Mouse (Mus musculus): Measurements from ENCODE around the gene Nfyc.

Gene Nfyc

GRCm38 (mm10) chr4:120755299-120755698, 76.1 kb downstream of the Nfyc start:
- DNase-seq (ENCODE audit: low spot score): peak; percentile 69

DNA sequence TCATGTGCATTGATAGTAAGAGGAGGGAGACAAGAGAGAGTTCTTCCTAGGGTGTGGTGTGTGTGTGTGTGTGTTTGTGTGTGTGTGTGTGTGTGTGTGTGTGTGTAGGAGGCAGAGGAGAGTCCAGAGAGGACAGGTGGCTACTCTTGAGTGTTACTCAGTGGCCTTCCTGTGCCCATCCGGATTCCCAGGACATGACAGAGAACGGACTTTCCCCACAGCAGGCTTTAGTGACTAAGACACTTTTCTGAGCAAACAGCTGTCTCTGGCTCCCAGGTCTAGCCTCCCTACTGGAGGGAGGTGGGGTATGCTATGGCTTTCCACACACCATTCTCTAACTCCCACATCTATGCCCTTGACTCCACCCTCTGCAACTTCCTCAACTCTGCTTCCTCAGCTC, 81.8 kb downstream of the Nfyc start:
- DNase-seq (ENCODE audit: low spot score): no peak

- DNase-seq (ENCODE audit: low spot score): no peak
Measured at GRCm38 (mm10) chr4:120747941-120748866, 83.2 kb downstream of the Nfyc start, which contains the start of gene Kcnq4. Gene Kcnq4 (minus strand): TSS chr4:120748612.

DNA sequence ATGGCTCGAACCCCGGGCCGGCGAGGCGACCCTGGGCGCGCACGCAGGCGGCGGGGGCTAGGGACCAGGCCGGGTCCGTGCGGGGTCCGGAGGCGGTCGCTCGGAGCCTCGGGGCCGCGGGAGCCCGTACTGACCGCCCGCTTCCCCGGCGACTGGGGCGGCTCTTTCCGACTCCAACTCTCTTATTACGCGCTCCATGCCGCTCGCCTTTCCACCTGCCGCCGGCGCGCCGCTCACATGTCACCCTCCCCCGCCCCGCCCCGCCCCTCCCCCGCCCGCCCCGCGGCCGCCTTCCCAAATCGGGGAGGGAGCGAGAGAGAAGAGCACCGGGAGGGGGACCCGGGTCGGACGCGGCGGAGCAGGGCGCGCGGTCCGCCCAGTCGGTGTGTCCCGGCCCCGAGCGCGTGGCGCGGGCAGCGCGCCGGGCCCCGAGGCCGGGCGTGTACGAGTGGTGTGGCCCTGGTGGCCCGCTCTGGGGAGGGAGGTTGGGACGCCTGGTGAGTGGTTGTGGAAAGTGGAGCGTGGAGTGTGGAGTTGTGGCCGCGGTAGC, 84.1 kb downstream of the Nfyc start:
- DNase-seq (ENCODE audit: low spot score): no peak

DNA sequence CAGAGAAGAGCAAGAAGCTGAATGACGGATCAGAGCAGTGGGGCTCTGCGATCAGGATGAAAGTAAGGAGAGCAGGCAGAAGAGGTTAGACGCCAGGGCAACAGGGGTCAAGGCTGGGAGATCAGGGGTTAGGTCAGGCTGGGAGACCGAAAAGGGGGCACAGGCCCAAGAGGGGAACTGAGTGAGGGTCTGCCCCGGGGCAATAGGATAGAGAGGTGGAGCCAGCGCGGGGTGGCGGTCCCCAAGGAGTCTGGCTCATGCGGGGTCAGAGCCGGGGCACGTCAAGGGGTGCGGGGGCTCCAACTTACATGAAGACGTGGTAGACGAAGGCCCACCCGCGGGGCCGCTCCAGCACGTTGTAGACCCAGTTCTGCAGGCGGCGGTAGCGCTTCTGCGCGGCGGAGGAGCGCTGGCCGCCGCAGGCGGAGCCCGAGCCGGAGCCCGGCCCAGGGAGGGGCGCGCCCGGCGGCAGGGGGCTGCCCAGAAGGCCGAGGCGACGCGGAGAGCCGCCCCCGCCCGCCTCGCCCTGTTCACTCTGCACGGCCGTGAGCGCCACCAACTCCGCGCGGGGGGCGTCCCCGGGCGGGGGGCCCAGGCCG, 84.7 kb downstream of the Nfyc start:
- no peak for DNase-seq (ENCODE audit: low spot score)

DNA sequence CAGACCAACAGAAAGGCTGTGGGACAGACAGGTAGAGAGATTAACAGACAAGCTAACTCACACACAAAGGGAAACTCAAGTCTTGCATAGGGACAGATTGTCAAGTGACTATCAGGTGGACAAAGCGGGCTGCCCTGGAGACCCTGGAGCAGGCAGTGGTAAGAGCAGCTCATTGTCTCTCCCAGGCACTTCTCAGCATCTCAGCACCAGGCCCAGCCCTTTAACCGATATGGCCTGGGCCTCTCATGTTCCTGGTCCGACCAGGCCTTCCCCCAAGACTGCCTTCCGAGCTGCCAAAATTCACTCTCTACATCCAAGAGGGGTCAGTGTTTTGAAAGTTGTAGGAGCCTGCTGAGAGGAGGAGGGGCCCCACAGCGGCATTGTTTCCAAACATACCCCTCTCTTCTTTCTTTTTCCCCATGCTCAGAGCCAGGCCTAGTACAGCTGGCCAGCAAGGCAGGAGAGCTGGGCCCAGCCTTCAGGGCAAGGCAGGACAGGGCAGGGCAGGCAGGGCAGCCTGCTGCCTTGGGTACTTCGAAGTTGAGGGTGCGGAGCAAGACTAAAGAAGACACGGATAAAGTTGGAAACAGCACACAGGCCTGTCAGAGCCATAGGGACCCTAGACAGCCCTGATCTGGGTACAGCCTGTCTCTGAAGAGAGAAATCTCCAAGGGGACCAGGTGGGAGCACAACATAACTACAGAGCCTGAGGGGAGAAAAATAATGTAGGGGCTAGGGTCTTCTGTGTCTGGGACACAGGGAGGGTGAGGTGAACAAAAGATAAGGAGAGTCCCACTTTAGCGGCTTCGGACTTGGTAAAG, 85.4 kb downstream of the Nfyc start:
- no peak for DNase-seq (ENCODE audit: low spot score)

GRCm38 (mm10) chr4:120743636-120744035, 87.7 kb downstream of the Nfyc start:
- no peak for DNase-seq (ENCODE audit: low spot score)

DNA sequence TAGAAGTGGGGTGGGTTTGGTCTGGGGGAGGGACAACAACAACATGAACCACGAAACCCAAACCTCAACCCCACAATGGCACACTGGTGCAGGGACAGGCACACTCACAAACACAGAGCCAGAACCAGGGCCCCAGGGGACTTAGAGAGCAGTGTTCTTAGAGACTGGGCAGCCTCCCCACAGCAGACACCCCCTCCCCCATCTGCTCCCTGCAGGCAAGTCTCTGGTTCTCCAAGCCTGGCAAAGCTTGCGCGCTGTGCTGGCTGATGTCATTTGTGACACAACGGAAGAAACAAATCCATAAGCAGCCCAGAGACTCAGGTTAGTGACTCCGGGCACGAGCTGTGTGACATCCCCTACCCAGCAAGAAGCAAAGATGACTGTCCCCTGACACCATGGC, 90.1 kb downstream of the Nfyc start:
- DNase-seq (ENCODE audit: low spot score): no peak

DNA sequence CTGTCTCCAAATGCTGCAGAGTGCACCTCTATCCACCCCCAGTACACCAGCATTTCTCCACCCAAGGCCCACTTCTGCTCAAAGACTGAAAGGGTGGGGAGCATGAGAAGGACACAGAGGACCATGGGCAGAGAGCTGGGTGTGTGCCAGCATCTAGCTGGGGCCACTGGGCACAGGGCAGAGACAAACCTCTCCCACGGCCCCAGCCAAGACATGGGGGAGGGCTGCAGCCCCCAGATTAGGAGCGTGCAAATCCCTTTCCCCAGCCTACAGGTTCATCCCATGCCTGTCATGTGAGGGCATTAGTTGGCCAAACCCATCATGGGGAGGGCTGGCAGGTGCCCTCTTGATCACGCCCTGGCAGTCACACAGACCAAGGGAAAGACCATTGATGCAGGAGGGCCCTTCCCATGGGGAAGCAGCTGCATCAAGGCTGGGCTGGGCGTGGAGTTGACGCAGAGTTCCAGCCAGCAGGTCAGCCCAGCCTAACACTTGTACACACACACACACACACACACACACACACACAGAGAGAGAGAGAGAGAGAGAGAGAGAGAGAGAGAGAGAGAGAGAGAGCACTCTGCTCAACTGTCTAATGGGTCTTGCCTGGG, 97.3 kb downstream of the Nfyc start:
- DNase-seq (ENCODE audit: low spot score): no peak

DNA sequence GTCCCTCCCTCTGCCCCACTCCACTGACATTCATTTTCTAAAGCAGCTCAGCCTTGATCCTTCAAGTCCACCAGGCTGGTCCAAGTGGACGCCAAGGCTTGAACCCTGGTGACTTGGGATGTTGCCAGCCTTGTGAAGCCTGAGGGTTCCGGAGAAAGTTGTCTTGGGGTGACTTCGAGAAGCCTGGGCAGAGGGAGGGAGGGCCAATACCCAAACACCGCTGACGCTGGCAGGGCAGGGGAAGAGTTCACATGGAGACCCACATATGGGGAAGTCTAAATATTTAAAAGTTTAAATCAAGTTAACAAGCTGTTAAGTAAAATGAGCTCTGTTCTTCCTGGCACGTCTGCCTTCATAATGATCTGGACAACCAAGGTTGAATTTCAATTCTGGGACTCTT, 98.6 kb downstream of the Nfyc start:
- no peak for DNase-seq (ENCODE audit: low spot score)

DNA sequence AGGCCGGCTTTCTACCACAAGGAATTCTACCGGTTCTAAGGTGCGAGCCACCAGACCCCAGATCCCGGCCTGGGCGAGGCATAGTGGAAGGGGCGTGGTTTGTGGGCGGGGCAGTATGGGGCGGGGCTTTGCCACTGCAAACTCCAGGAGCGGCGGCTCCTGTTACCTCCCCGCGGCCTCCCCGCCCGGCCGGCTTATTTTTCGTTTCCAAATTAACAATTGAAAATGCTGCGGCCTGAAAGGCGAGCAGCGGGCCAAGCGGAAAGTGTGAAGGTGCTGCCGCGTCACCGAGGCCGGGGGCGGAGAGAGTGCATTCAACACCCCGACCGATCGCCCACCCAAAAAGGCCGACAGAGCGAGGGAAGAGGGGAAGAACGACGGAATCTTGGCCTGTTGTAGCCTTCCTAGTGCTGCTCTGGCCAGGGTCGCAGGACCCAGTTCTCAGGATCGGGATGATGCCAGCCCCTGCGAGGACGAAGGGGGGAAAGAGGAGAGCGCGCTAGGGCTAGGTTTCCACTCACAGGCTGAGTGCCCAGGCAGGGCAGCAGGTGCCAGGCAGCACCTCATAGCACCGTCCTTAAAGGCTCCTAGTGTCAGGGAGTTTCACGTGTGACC, 100.2 kb downstream of the Nfyc start:
- DNase-seq (ENCODE audit: low spot score): no peak

- no peak for DNase-seq (ENCODE audit: low spot score)
Measured at GRCm38 (mm10) chr4:120730574-120730973, 100.8 kb downstream of the Nfyc start.

DNA sequence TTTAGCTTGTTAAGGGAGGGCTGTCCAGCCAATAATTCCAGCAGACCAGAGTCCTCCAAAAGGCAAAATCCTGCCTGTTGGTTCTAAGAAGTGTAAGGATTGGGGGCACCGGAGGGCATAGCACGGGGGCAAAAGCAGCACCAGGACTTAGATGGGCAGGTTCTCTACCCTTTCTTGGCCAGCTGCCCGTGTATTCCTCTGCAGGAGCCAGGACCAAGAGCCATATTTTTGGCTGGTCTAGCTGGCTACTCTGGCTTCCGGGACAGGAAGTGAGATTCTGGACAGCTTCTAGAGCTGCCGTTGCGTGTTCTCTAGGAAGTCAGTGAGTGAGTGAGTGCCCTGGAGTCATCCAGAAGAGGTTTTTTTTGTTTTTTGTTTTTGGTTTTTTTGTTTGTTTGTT, 101.2 kb downstream of the Nfyc start:
- no peak for DNase-seq (ENCODE audit: low spot score)

DNA sequence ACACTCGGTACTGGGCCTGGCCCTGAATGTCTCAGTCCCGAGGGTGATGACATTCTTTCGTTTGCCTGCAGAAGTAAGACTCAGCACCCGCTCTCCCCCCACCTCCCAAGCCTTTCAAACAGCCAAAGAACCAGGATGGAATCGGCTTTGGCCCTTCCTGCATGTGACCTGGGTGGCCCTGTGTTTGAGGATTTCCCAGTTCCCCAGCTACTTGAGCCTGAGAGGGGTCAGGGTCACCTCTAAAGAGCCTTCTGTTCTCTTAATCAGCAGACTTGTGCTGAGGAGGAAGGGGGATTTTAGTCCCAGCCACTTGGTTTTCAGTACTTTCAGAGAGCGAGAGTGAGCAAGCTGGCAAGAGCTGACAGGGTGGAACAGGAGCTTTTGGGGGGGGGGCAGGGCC, 101.9 kb downstream of the Nfyc start:
- no peak for DNase-seq (ENCODE audit: low spot score)

DNA sequence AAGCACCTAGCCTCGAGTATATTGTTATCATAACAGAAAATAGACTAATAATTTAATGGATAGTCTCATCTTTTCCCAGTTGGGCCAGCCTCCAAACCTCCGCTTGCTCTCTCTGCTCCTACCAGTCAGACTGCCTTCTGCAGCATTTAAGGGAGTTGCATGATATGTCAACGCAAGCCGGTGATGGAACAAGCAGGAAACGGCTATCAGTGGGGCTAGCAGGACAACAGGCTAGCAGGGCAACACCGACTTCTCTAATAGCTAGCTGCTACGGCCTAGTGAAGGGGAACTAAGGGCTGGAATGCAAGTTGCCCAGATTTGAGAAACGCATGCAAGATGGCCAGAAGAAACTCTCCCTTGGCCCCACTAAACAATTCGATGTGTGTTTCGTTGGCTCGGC, 103.5 kb downstream of the Nfyc start:
- no peak for DNase-seq (ENCODE audit: low spot score)

DNA sequence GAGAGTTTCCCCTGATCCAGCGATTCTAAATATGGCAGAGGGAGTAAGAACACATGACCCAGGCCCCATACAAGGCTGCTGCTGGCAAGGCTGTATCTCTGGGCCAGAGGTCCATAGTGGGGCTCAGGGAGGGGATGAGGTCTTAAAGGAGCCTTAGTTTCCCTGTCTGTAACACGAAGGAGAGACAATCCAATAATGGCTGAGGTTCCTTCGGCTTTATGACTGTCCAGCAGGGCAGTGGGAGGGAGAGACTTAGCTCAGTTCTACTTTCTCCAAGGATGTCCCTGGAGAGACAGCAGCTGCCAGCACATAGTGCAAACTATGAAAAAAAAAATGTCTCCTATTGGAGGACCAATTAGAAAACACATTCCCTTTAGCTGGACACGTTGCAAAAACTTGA, 105.2 kb downstream of the Nfyc start:
- DNase-seq (ENCODE audit: low spot score): no peak

DNA sequence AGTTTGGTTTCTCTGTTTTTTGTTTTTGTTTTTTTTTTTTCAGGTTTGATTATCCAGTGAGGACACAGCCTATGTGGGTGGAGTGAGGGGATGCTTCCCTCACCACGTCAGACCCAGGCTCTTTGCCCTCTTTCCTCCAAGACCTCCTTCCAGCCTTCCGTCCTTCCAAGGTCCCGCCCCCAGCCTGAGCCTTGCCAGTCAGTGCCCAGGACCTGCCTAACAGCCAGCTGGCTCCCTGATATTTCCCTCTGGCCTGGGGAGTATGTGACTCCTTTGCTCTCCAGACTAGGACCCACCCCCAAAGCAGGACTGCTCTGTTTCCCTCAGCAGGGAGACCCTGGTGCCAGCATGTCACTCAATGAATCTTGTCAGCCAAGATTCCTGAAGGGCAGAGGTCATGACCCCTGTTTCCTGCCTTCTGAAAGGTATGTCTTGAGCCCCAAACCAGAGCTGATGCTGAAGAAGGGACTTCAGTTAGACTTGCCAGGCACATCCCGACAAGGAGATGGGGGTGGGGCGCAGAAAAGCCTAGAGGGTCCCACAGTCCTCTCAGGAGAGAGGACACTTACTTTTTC, 105.8 kb downstream of the Nfyc start:
- DNase-seq (ENCODE audit: low spot score): no peak

DNA sequence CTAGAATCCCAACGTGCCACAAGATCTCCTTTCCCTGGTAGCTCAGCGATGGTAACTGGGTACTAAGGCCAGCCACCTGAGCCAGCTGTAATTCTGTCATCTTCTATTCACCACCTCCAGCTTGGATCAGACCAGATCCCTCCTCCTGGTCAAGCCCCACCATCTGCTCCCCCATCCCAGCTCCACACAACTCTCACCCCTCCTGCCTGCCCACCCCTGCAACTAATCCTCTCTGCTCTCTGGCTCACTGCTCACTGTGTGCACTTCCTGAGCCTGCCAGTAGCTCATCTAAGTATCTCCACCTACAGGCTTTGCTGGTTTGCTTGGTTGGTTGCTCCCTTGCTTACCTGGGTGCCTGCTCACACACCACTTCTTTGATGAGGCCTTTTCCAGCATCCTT, 109.8 kb downstream of the Nfyc start:
- DNase-seq (ENCODE audit: low spot score): no peak

- DNase-seq (ENCODE audit: low spot score): no peak
Measured at GRCm38 (mm10) chr4:120719152-120719551, 112.2 kb downstream of the Nfyc start.

- DNase-seq (ENCODE audit: low spot score): no peak
Measured at GRCm38 (mm10) chr4:120717591-120717990, 113.8 kb downstream of the Nfyc start.

DNA sequence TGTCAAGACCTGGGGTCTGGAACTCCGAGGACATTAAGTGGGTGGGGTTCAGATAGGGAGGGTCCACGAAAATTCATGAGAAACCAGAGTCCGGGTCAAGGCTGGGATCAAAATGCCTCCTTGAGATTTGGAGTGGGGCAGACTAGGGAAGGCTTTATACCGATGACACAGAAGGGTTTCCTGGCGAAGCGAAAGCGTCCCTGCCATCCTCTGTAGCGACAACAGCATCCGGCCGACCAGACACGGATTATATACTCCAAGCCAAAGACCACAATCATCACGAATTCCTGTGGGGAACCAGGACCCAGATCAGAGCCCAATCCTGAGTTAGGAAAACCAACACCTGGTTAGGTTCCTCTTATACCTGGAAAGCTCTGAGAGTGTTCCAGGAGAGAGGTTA, 114.6 kb downstream of the Nfyc start:
- DNase-seq (ENCODE audit: low spot score): no peak
